Mouse (Mus musculus) midbrain, postnatal 0 days (tissue): Measurements from ENCODE around the gene Psmb5. TPM values are rescaled to one million over a fixed set of nuclear protein-coding genes. Genes with fewer than 3 reads are reported as not detected.

Experiments
- ATAC-seq: fragments of 200-750 bp; cut with Nextera tagmentation; 2 replicates; pipeline ENCODE4 v1.8.0; 2017; ENCODE audit warnings: moderate number of reproducible peaks, mild to moderate bottlenecking, moderate TSS enrichment, moderate library complexity; ENCODE audit not compliant: low FRiP score
- DNase-seq: peaks from one replicate; pipeline ENCODE4 v3.0.0-alpha.2; 2015; ENCODE audit warnings: low spot score
- H3K27ac ChIP-seq: fragments of 300-500 bp; sonication (generic); 2 replicates; pipeline ENCODE4 v1.5.1; 2014; ENCODE audit warnings: low read depth, mild to moderate bottlenecking, low read length, mixed read lengths
- H3K27me3 ChIP-seq: fragments of 300-500 bp; sonication (generic); 2 replicates; pipeline ENCODE4 v1.6.1; 2014; ENCODE audit warnings: low read length, control low read depth, mixed read lengths; ENCODE audit not compliant: insufficient read depth
- H3K36me3 ChIP-seq: fragments of 300-500 bp; sonication (generic); 2 replicates; pipeline ENCODE4 v1.6.1; 2014; ENCODE audit warnings: low read length, control low read depth, mixed read lengths; ENCODE audit not compliant: insufficient read depth
- H3K4me1 ChIP-seq: fragments of 300-500 bp; sonication (generic); 2 replicates; pipeline ENCODE4 v1.6.1; 2014; ENCODE audit warnings: mild to moderate bottlenecking, control low read depth, antibody characterized with exemption, low read length, mixed read lengths; ENCODE audit not compliant: insufficient read depth
- H3K4me2 ChIP-seq: fragments of 300-500 bp; sonication (generic); 2 replicates; pipeline ENCODE4 v1.6.1; 2014; ENCODE audit warnings: low read depth, mild to moderate bottlenecking, low read length, mixed read lengths; ENCODE audit not compliant: poor library complexity, severe bottlenecking
- H3K4me3 ChIP-seq: fragments of 300-500 bp; sonication (generic); 2 replicates; pipeline ENCODE4 v1.5.1; 2014; ENCODE audit warnings: low read depth, mild to moderate bottlenecking, low read length, moderate library complexity
- H3K9ac ChIP-seq: fragments of 300-500 bp; sonication (generic); replicated peaks from 2 replicates; pipeline ENCODE4 v1.6.1; 2014; ENCODE audit warnings: mild to moderate bottlenecking, low read length, moderate library complexity, mixed read lengths; ENCODE audit not compliant: poor library complexity, severe bottlenecking
- H3K9me3 ChIP-seq: fragments of 300-500 bp; sonication (generic); 2 replicates; pipeline ENCODE4 v1.6.1; 2016; ENCODE audit warnings: low read length, control low read depth
- CTCF ChIP-seq: IDR thresholded peaks from 2 replicates; pipeline ENCODE4 v1.5.1; 2016; ENCODE audit warnings: antibody characterized with exemption, mild to moderate bottlenecking
- whole genome bisulfite sequencing: fragments of 180-500 bp; shearing (Covaris S2); extraction: QIAGEN DNeasy Blood & Tissue Kit; methylation state at CpG from one replicate; pipeline ENCODE4 v1.1.7; 2014; 5-methylcytosine and 5-hydroxymethylcytosine counted together
- polyA plus RNA-seq: library from polyadenylated mRNA; unstranded; fragments of >200 nt; fragmentation: Nextera tagmentation; extraction: Ambion mirVana; gene quantifications from 2 replicates; pipeline ENCODE4 v1.2.1, GENCODE M21; 2015
- total RNA-seq: library from RNA; depleted of rRNA; stranded (reverse); fragments of >200 nt; gene quantifications from 2 replicates; pipeline ENCODE4 v1.2.3, GENCODE M21; 2014; rRNA removed

Gene Psmb5
- total RNA-seq (157 and 197 TPM in 2 replicates), polyA plus RNA-seq (404 and 427 TPM in 2 replicates)

DNA sequence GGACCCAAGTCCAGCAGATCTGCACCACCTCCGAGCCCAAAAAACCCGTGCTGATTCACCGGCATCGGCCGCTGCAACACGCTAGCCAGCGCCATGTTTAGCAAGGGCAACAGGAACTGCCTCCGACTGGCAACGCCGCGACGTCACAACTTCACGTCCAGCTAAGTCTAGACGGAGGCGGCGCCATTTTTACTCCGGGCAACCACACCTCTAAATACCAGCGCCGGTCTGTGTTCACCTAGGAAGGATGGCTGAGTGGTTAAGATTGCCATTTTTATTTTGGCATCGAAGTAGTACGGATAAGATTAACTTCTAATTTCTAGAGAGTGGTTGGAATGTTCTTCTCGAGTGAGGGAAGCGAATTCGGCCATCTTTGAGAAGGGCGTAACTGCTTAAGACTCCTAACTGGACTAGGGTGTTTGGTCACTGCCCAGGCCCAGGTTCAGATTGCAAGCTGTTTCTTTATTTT is at the start of gene Psmb5:
Gene Psmb5 (minus strand): TSS at position 126 of the 469 bp plus-strand sequence.
- DNase-seq (peak; percentile 96), ATAC-seq (peak; percentile 91)
- 0 out of 2 replicates have a peak, but pooled peaks cover 3% of the 10 kb centered on the region for H3K4me1 ChIP-seq
- peak within 1 kb of the TSS; percentile 76 for H3K4me3 ChIP-seq
- TF ChIP-seq CTCF, result no peak
- peaks cover 6% of the 10 kb centered on the region for H3K36me3 ChIP-seq
- peak within 1 kb of the TSS; percentile 70 for H3K4me2 ChIP-seq
- peak within 1 kb of the TSS; percentile 82 for H3K27ac ChIP-seq
- H3K9me3 ChIP-seq, result no peaks in the 10 kb centered on the region
- H3K27me3 ChIP-seq, result no peaks in the 10 kb centered on the region
- peak within 1 kb of the TSS; percentile 87 for H3K9ac ChIP-seq
- under 1% methylated on average over 25 of the region's 25 CpGs for WGBS

DNA sequence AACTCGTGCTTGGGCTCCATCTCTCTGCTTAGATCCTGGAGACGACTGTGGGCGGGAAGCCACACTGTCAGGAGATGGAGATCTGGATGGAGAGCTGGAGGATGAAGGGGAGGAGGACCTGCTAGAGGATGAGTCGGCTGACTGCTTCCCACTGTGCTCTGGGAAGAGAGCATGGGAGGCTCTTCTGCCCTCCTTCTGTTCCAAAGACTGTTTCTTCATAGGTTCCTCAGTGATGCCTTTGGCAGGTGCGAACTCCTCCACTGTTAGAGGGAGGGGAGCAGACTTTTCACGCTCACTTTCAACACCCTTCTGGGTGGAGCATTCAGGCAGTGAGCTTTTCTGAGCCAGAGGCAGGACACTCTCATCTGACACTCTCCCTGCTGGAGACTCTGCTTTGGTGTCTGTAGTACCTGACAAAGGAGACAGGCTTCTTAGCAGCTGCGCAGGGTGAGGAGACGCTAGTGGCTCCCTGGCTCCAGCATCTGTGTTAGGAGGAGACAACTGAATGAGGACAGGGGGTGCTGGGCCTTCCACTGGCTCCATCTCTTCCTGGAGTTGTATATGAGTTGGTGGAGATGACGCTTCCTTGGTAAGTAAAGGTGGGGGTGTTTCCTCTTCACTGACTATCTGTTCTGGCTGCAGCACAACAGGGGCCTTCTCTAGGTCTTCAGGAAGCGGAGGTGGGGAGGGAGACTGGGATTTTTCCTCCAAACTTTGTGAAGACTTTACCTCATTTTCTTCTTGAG is 46.8 kb upstream of the Psmb5 start:
- WGBS, result 94% methylated on average over 10 of the region's 10 CpGs
- Histone ChIP-seq H3K36me3 (peaks cover 55% of the 10 kb centered on the region), H3K4me3 (no peak overlapping the region), H3K27ac (no peak overlapping the region), H3K9me3 (no peaks in the 10 kb centered on the region), H3K4me2 (no peak overlapping the region), H3K9ac (no peak overlapping the region), H3K4me1 (no peaks in the 10 kb centered on the region), H3K27me3 (no peaks in the 10 kb centered on the region)
- no peak for DNase-seq
- TF ChIP-seq CTCF, result no peak
- no peak for ATAC-seq

DNA sequence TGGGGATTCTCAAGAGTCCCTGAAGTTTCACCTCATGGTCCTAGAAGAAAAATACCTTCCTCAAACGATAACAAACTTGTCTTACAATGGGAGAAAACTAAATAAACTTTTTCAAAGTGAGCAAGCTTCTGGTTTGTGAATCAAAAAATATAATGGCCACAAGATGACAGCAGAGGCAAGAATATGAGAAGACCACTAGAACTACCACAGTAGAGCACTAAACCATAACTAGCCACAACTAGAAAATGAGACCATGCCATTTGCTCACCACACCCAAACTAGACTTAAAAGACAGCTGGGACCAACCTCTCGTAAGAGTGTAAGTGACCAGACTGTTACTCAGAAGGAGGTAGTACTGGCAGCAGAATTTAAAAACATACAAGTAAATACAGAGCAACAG is 42.2 kb upstream of the Psmb5 start:
- Histone ChIP-seq H3K4me2 (no peak overlapping the region), H3K9me3 (no peaks in the 10 kb centered on the region), H3K4me1 (no peaks in the 10 kb centered on the region), H3K36me3 (peaks cover 59% of the 10 kb centered on the region), H3K27ac (no peak overlapping the region), H3K27me3 (no peaks in the 10 kb centered on the region), H3K4me3 (no peak overlapping the region), H3K9ac (no peak overlapping the region)
- WGBS, result 89% methylated on average over 2 of the region's 2 CpGs
- DNase-seq, result no peak
- TF ChIP-seq CTCF, result 0 out of 2 replicates have a peak, but pooled peaks have one; percentile 5
- ATAC-seq, result no peak

DNA sequence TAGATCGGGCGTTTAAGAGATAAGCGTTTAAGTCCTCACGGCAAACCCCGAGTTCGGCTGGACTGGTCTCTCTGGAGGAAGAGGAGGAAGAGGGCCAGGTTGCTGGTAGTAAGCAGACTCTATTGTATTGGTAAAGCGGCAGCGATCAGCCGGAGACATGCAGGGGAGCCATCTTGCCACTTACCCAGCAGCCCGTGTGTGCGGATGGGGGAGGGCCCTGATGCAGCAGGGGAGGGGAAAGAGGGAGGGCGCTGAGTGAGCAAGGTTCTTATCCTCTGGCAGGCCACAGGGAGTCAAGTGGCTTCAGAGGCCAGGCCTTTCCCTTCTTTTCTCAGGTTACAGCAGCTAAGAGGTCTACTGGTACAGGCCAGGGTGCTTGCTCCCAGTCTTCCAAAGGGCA is 35.7 kb upstream of the Psmb5 start:
- H3K9me3 ChIP-seq, result no peaks in the 10 kb centered on the region
- H3K4me1 ChIP-seq, result peaks cover 3% of the 10 kb centered on the region
- DNase-seq (peak; percentile 87), ATAC-seq (peak; percentile 81)
- peak overlapping the region; percentile 83 for H3K27ac ChIP-seq
- peak overlapping the region; percentile 80 for H3K9ac ChIP-seq
- no peak; the same call in 1 of the 2 replicates for TF ChIP-seq CTCF
- WGBS, result under 1% methylated on average over 12 of the region's 12 CpGs
- H3K4me3 ChIP-seq, result peak overlapping the region; percentile 58
- peak overlapping the region; percentile 71 for H3K4me2 ChIP-seq
- H3K36me3 ChIP-seq, result peaks cover 34% of the 10 kb centered on the region
- H3K27me3 ChIP-seq, result no peaks in the 10 kb centered on the region

DNA sequence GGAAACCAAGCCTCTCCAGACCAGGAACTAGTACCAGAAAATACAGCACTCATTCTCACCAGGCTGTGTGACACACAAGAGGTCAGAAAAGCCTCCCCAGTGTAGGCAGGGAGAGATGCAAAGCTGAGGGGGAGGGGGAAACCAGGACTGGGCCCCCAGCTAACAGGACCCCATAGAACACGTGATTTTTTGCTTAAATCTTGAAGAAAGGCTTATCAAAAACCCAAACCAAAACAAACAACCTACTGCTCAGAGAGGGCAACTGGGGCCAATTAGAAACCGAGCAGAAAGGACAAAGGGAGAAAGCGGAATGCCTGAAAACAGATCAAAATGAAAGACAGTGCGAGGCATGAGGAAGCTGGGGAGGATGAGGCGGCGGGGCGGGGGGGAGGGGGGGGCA is 35.0 kb upstream of the Psmb5 start:
- ATAC-seq, result no peak; the same call in 1 of the 2 replicates
- Histone ChIP-seq H3K27ac (peak overlapping the region; percentile 83), H3K4me3 (peak overlapping the region; percentile 58), H3K4me1 (peaks cover 3% of the 10 kb centered on the region), H3K9ac (peak overlapping the region; percentile 80), H3K9me3 (no peaks in the 10 kb centered on the region), H3K27me3 (no peaks in the 10 kb centered on the region), H3K36me3 (peaks cover 34% of the 10 kb centered on the region), H3K4me2 (peak overlapping the region; percentile 71)
- 0% methylated on average over 7 of the region's 7 CpGs for WGBS
- DNase-seq, result no peak
- TF ChIP-seq CTCF, result no peak

DNA sequence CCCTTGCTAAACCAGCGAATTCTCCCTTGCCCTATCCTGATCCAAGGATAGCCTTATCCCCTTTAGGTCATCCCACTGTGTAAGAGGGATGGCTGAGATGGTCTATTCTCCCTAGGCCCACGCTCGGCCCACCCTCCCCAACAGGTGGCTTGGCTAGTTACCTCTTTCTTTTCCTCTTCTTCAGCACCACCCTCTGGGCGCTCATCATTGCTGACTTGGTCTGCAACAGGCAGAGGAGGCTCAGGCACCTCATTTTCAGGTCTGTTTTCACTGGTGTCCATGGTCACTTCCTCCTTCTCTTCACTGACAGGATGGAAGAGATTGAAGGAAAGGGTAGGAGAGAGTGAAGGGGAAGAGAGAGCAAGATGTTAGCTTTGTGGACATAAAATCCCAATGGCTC is 33.7 kb upstream of the Psmb5 start:
- Histone ChIP-seq H3K27ac (no peak overlapping the region), H3K4me2 (peak overlapping the region; percentile 71; the same call in 1 of the 2 replicates), H3K36me3 (peaks cover 30% of the 10 kb centered on the region), H3K4me1 (peaks cover 3% of the 10 kb centered on the region), H3K9ac (0 out of 2 replicates have a peak overlapping the region, but pooled peaks have one; percentile 13), H3K27me3 (no peaks in the 10 kb centered on the region), H3K4me3 (no peak overlapping the region), H3K9me3 (no peaks in the 10 kb centered on the region)
- WGBS, result 75% methylated on average over 4 of the region's 4 CpGs
- peak; percentile 18; the same call in 1 of the 2 replicates for ATAC-seq
- TF ChIP-seq CTCF, result no peak
- DNase-seq, result no peak
